Mouse (Mus musculus) lung, postnatal 0 days (tissue): ENCODE results near the gene Qars. TPM values are rescaled to one million over a fixed set of nuclear protein-coding genes. Genes with fewer than 3 reads are reported as not detected.

Source experiments
- ATAC-seq: fragments of 200-750 bp; cut with Nextera tagmentation; 2 replicates; pipeline ENCODE4 v1.8.0; 2017; ENCODE audit warnings: moderate library complexity
- DNase-seq: peaks from one replicate; pipeline ENCODE4 v3.0.0-alpha.2; 2016; ENCODE audit warnings: low spot score
- H3K27ac ChIP-seq: fragments of 300-500 bp; sonication (generic); 2 replicates; pipeline ENCODE4 v1.5.1; 2014; ENCODE audit warnings: antibody characterized with exemption, mild to moderate bottlenecking, low read length, mixed read lengths
- H3K27me3 ChIP-seq: fragments of 300-500 bp; sonication (generic); replicated peaks from 2 replicates; pipeline ENCODE4 v1.6.1; 2014; ENCODE audit warnings: low read length, mixed read lengths; ENCODE audit not compliant: insufficient read depth
- H3K36me3 ChIP-seq: fragments of 300-500 bp; sonication (generic); 2 replicates; pipeline ENCODE4 v1.6.1; 2014; ENCODE audit warnings: low read length, mixed read lengths; ENCODE audit not compliant: insufficient read depth
- H3K4me1 ChIP-seq: fragments of 300-500 bp; sonication (generic); 2 replicates; pipeline ENCODE4 v1.6.1; 2014; ENCODE audit warnings: antibody characterized with exemption, low read depth, low read length, mixed read lengths; ENCODE audit not compliant: insufficient read depth
- H3K4me2 ChIP-seq: fragments of 300-500 bp; sonication (generic); replicated peaks from 2 replicates; pipeline ENCODE4 v1.6.1; 2014; ENCODE audit warnings: low read depth, mild to moderate bottlenecking, low read length, moderate library complexity, mixed read lengths
- H3K4me3 ChIP-seq: fragments of 300-500 bp; sonication (generic); 2 replicates; pipeline ENCODE4 v1.5.1; 2014; ENCODE audit warnings: low read depth, low read length
- H3K9ac ChIP-seq: fragments of 300-500 bp; sonication (generic); replicated peaks from 2 replicates; pipeline ENCODE4 v1.6.1; 2014; ENCODE audit warnings: low read depth, mild to moderate bottlenecking
- H3K9me3 ChIP-seq: fragments of 300-500 bp; sonication (generic); 2 replicates; pipeline ENCODE4 v1.6.1; 2016; ENCODE audit warnings: low read length, mixed read lengths
- CTCF ChIP-seq: IDR thresholded peaks from 2 replicates; pipeline ENCODE4 v1.5.1; 2016; ENCODE audit warnings: antibody characterized with exemption, mild to moderate bottlenecking
- EP300 ChIP-seq: IDR thresholded peaks from 2 replicates; pipeline ENCODE4 v1.6.1; 2016; ENCODE audit warnings: antibody characterized with exemption, mild to moderate bottlenecking, control low read depth
- WGBS: fragments of 180-500 bp; shearing (Covaris S2); extraction: QIAGEN DNeasy Blood & Tissue Kit; methylation state at CpG from one replicate; pipeline ENCODE4 v1.1.7; 2014; 5-methylcytosine and 5-hydroxymethylcytosine counted together
- polyA plus RNA-seq: library from polyadenylated mRNA; unstranded; fragments of >200 nt; fragmentation: Nextera tagmentation; extraction: Ambion mirVana; gene quantifications from 2 replicates; pipeline ENCODE4 v1.2.1, GENCODE M21; 2015

Qars gene
- polyA plus RNA-seq, 1 experiment from 2014 or later = 62.0 TPM

DNA sequence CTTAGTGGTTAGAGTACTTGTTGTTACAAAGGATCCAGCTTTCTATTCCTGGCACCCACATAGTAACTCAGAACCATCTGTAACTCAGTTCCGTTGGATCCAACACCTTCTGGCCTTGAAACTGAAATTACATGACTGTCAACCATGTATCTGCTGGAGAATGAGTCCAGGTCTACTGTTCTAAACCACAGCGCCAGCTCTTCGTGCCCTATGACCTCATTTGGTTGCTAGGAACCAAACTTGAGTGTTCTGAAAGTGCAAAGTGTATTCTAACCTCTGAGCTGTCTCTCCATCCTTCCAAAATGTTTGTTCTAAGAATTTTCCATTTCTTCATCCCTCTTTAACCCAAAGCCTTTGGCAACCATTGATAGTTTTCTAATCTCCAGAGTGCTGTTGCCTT is 38.5 kb downstream of the Qars start:
- WGBS = 91% methylated on average over 3 of the region's 3 CpGs
- H3K36me3 ChIP-seq = peaks cover 27% of the 10 kb centered on the region

DNA sequence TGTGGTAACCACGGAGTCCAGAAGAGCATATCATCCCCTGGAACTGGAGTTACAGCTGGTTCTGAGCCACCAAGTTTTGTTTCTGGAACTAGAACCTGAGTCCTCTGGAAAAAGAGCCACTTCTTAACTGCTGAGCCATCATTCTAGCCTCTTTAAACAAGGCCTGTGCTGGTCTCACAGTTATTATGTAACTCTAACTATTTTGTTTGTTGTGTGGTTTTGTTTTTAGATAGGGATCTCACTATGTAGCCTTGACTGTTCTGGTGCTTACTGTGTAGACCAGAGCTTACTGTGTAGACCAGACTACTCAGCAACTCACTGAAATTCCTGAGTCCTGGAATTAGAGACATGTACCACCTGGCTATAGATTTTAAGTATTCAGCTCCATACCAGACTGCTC is 39.4 kb downstream of the Qars start:
- Histone ChIP-seq H3K4me1 (no peaks in the 10 kb centered on the region), H3K27me3 (no peaks in the 10 kb centered on the region), H3K9ac (no peak overlapping the region), H3K4me2 (no peak overlapping the region), H3K4me3 (no peak overlapping the region), H3K9me3 (no peaks in the 10 kb centered on the region), H3K27ac (no peak overlapping the region), H3K36me3 (peaks cover 26% of the 10 kb centered on the region)
- TF ChIP-seq EP300 (no peak), CTCF (no peak)
- ATAC-seq (no peak), DNase-seq (no peak)
- WGBS = 96% methylated on average over 1 of the region's 1 CpGs

More for the DNA sequence above, 38.5 kb downstream of the Qars start:
- no peak for TF ChIP-seq CTCF
- no peak for TF ChIP-seq EP300
- H3K27ac ChIP-seq = no peak overlapping the region
- H3K27me3 ChIP-seq = no peaks in the 10 kb centered on the region
- DNase-seq = no peak
- no peaks in the 10 kb centered on the region for H3K9me3 ChIP-seq
- no peak overlapping the region for H3K9ac ChIP-seq
- no peaks in the 10 kb centered on the region for H3K4me1 ChIP-seq
- H3K4me2 ChIP-seq = no peak overlapping the region
- no peak overlapping the region for H3K4me3 ChIP-seq
- no peak for ATAC-seq

DNA sequence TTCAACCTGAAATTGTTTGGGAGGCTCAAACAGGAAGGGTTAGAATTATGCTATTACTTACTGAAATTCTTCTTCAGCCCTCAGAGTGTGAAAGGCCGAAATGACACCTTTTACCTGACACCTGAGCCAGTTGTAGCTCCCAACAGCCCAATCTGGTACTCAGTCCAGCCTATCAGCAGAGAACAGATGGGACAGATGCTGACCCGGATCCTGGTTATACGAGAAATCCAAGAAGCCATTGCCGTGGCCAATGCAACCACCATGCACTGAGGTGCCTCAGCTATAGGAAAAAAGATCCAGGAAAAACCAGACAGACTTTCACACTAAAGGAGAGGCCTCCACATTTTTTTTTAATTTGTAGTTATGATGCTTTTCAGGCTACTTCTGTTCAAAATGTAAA is 51.7 kb downstream of the Qars start:
- no peak overlapping the region for H3K4me3 ChIP-seq
- DNase-seq (no peak), ATAC-seq (no peak)
- no peaks in the 10 kb centered on the region for H3K4me1 ChIP-seq
- 90% methylated on average over 4 of the region's 4 CpGs for WGBS
- H3K4me2 ChIP-seq = no peak overlapping the region
- TF ChIP-seq CTCF (no peak), EP300 (no peak)
- H3K9ac ChIP-seq = no peak overlapping the region
- no peaks in the 10 kb centered on the region for H3K9me3 ChIP-seq
- peaks cover 31% of the 10 kb centered on the region for H3K36me3 ChIP-seq
- H3K27me3 ChIP-seq = no peaks in the 10 kb centered on the region
- no peak overlapping the region for H3K27ac ChIP-seq

DNA sequence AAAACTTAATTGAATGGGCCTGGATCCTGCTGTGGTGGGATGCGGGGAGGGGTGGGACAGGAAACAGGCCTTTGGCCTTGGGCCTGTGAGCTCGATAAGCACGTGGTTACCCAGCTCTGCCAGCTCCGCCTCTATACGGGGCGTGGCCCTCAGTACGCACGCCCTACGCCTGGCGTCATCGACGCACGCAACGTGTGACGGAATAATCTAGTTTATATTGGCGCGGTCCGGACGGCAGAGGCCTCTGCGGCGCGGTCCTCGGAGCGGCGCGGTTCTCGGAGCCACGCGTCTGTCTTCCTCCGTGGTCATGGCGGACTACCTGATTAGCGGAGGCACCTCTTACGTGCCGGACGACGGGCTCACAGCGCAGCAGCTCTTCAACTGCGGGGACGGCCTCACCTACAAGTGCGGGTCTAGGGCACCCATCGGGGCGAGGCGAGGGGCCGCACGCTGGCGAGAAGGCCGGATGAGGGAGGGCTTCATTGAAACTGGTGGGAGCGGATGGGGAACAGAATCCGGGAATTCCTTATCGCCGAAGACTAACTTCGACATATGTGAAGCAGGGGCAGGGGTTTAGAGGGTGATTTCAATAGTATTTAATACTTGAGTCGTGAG is 52.8 kb downstream of the Qars start, which contains the start of gene Impdh2:
TSS of gene Impdh2 (plus strand) at position 60 of the 615 bp plus-strand sequence.
- ATAC-seq (peak; percentile 99), DNase-seq (peak; percentile 99)
- Histone ChIP-seq H3K4me3 (peak within 1 kb of the TSS; percentile 47), H3K4me1 (no peaks in the 10 kb centered on the region), H3K27me3 (no peaks in the 10 kb centered on the region), H3K9me3 (no peaks in the 10 kb centered on the region), H3K4me2 (peak within 1 kb of the TSS; percentile 65), H3K9ac (peak within 1 kb of the TSS; percentile 58), H3K27ac (peak within 1 kb of the TSS; percentile 71), H3K36me3 (peaks cover 24% of the 10 kb centered on the region)
- no peak for TF ChIP-seq EP300
- TF ChIP-seq CTCF = peak; percentile 29; the same call in 1 of the 2 replicates
- under 1% methylated on average over 48 of the region's 53 CpGs for WGBS

DNA sequence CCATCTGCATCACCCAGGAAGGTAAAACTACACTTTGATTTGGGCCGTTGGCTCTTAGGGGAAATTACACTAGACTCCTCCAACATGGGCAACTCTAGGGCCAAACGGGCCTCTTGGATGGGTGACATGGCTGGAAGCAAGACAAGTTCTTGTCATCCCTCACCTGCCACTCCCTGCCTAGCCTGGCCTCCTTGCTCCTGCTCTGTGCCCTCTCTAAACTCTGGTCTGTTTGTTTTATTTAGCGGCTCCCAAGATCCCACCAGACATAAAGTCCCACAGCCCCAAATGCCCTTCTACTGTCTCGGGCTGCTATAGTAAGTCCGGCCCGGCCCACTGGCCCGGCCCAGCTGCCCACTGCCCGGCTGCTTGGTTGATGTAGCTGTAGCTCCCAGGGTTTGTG is 56.2 kb downstream of the Qars start:
- no peak overlapping the region for H3K4me3 ChIP-seq
- no peak overlapping the region for H3K9ac ChIP-seq
- TF ChIP-seq EP300 (no peak), CTCF (no peak)
- ATAC-seq = no peak
- no peaks in the 10 kb centered on the region for H3K27me3 ChIP-seq
- H3K9me3 ChIP-seq = no peaks in the 10 kb centered on the region
- H3K36me3 ChIP-seq = peaks cover 9% of the 10 kb centered on the region; the same call in 1 of the 2 replicates
- H3K4me1 ChIP-seq = peaks cover 13% of the 10 kb centered on the region; the same call in 1 of the 2 replicates
- no peak for DNase-seq
- WGBS = 88% methylated on average over 8 of the region's 8 CpGs
- no peak overlapping the region for H3K27ac ChIP-seq
- no peak overlapping the region for H3K4me2 ChIP-seq

DNA sequence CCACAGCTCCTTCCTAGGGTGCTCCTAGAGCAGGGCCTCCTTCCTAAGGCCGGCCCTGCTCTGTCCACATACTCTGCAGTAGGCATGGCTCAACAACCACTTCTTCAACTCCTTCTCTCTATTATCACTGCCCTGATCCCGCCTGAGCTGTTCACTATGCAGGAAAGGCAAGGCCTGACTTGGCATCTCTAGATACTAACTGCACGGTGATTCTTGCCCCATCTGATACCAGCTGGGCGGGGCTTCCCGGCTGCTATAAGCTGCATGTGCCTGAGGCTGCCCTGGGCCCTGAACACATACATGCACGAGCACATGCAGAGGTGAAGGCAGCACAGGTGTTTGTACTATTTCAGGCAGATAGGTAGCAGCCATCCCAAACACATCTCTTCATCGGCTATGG is 56.6 kb downstream of the Qars start:
- Histone ChIP-seq H3K27ac (no peak overlapping the region), H3K9me3 (no peaks in the 10 kb centered on the region), H3K4me2 (no peak overlapping the region), H3K4me3 (no peak overlapping the region), H3K4me1 (peaks cover 13% of the 10 kb centered on the region; the same call in 1 of the 2 replicates), H3K27me3 (no peaks in the 10 kb centered on the region), H3K9ac (no peak overlapping the region), H3K36me3 (peaks cover 6% of the 10 kb centered on the region; the same call in 1 of the 2 replicates)
- WGBS = 73% methylated on average over 7 of the region's 7 CpGs
- no peak for TF ChIP-seq EP300
- no peak for DNase-seq
- no peak for ATAC-seq

Other genes starting within 250 kb of the Qars start
- gene Dag1, start 243.7 kb upstream of the Qars start, polyA plus RNA-seq = 130 and 138 TPM in 2 replicates
- 15.8 and 18.3 TPM in 2 replicates for gene Nicn1, start 217.3 kb upstream of the Qars start, polyA plus RNA-seq
- gene Amt, start 210.9 kb upstream of the Qars start, polyA plus RNA-seq = 9.2 and 9.8 TPM in 2 replicates
- 582 and 634 TPM in 2 replicates for gene Rhoa, start 201.6 kb upstream of the Qars start, polyA plus RNA-seq
- gene Tcta, start 201.5 kb upstream of the Qars start, polyA plus RNA-seq = 92.9 and 93.1 TPM in 2 replicates
- gene Gpx1, start 168.8 kb upstream of the Qars start, polyA plus RNA-seq = 1,509 and 1,541 TPM in 2 replicates
- gene Usp4, start 159.9 kb upstream of the Qars start, polyA plus RNA-seq = 61.4 and 66.4 TPM in 2 replicates
- gene 1700102P08Rik, start 114.9 kb upstream of the Qars start, polyA plus RNA-seq = 0.35 and 0.49 TPM in 2 replicates
- gene Ccdc36, start 79.2 kb upstream of the Qars start, polyA plus RNA-seq = 0.31 and 0.56 TPM in 2 replicates
- not detected in 2 replicates for gene BC048562, start 71.2 kb upstream of the Qars start, polyA plus RNA-seq
- 42.1 and 44.3 TPM in 2 replicates for gene Ccdc71, start 47.2 kb upstream of the Qars start, polyA plus RNA-seq
- 60.5 and 77.6 TPM in 2 replicates for gene Klhdc8b, start 46.1 kb upstream of the Qars start, polyA plus RNA-seq
- 54.8 and 55.2 TPM in 2 replicates for gene Lamb2, start 28.0 kb upstream of the Qars start, polyA plus RNA-seq
- 37.1 and 39.4 TPM in 2 replicates for gene Usp19, start 17.1 kb upstream of the Qars start, polyA plus RNA-seq
- 58.1 and 58.3 TPM in 2 replicates for gene Qrich1, start 9.1 kb downstream of the Qars start, polyA plus RNA-seq
- 55.6 and 56.2 TPM in 2 replicates for gene Impdh2, start 52.6 kb downstream of the Qars start, polyA plus RNA-seq
- 65.7 and 66.3 TPM in 2 replicates for gene Ndufaf3, start 59.7 kb downstream of the Qars start, polyA plus RNA-seq
- 74.0 and 78.4 TPM in 2 replicates for gene Dalrd3, start 62.2 kb downstream of the Qars start, polyA plus RNA-seq
- gene Wdr6, start 71.0 kb downstream of the Qars start, polyA plus RNA-seq = 36.6 and 39.5 TPM in 2 replicates
- 3.2 and 4.1 TPM in 2 replicates for gene P4htm, start 90.0 kb downstream of the Qars start, polyA plus RNA-seq
- 31.1 and 33.2 TPM in 2 replicates for gene Arih2, start 141.7 kb downstream of the Qars start, polyA plus RNA-seq
- gene Slc25a20, start 154.4 kb downstream of the Qars start, polyA plus RNA-seq = 58.7 and 60.2 TPM in 2 replicates
- 16.4 and 17.8 TPM in 2 replicates for gene Prkar2a, start 181.6 kb downstream of the Qars start, polyA plus RNA-seq